Mouse (Mus musculus) adrenal gland, postnatal 25 days (tissue): ENCODE measurements around the gene Pear1. TPM values are rescaled to one million over a fixed set of nuclear protein-coding genes. Genes with fewer than 3 reads are reported as not detected.
A peak's percentile ranks its signal among the peaks of the same experiment; 100 is the strongest.
"Not testable (repeated sequence)": the region's sequence is repeated elsewhere in the genome, so short reads cannot be mapped to it uniquely, and the experiment has no call there.

Experiments used
- DNase-seq: peaks from one replicate; pipeline ENCODE4 v3.0.0; 2021; ENCODE audit warnings: mixed read lengths
- long read RNA-seq: library from polyadenylated mRNA; stranded (forward); transcript quantifications from one replicate; pipeline ENCODE4 v2.0.0, GENCODE M21; 2021
- total RNA-seq: library from RNA; stranded (reverse); gene quantifications from 2 replicates; pipeline ENCODE4 v1.2.3, GENCODE M21; 2021

Gene Pear1
- total RNA-seq = 20.7 and 23.0 TPM in 2 replicates
- long read RNA-seq = 0 reads

DNA sequence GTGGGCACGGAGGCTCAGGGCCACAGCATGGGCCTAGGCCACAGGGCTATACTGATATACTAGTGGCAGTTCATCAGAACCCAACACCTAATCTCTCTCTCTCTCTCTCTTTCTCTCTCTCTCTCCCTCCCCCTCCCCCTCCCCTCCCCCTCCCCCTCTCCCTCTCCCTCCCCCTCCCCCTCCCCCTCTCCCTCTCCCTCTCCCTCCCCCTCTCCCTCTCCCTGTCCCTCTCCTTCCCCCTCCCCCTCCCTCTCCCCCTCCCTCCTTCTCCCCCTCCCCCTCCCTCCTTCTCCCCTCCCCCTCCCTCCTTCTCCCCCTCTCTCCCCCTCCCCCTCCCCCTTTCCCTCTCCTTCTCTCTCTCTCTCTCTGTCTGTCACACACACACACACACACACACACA is at the start of gene Pear1:
Gene Pear1 (minus strand): TSS at position 101 of the 400 bp plus-strand sequence.
- DNase-seq = not testable (repeated sequence)

- DNase-seq = not testable (repeated sequence)
These were observed 40.0 kb upstream of the Pear1 start for GRCm38 (mm10) chr3:87864111-87864510.

- DNase-seq = peak; percentile 41
These were observed 35.7 kb upstream of the Pear1 start for GRCm38 (mm10) chr3:87859813-87860212.

GRCm38 (mm10) chr3:87857666-87858065 is 33.6 kb upstream of the Pear1 start:
- DNase-seq = no peak

- DNase-seq = no peak
These were observed 31.8 kb upstream of the Pear1 start for GRCm38 (mm10) chr3:87855936-87856335.

- DNase-seq = peak; percentile 38
These were observed 30.9 kb upstream of the Pear1 start for GRCm38 (mm10) chr3:87854795-87855568.

DNA sequence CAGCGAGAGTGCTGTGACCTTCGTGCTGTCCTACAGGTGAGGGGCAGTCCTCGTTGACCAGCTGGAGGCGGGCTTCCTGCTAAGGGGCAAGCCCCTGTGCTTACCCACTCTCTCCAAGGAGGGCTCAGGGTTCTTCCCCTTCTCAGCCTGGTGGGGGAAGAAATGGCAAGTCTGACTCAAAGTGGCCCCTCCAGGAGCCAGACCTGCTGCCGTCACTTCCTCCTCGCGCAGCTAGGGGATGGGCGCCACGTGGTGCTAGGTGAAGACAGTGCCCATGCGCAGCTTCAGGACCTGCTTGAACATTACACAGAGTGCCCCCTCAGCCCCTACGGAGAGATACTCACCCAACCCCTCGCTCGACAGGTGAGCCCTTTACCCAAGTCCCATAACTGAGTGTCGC is 25.0 kb upstream of the Pear1 start:
- DNase-seq = no peak

DNA sequence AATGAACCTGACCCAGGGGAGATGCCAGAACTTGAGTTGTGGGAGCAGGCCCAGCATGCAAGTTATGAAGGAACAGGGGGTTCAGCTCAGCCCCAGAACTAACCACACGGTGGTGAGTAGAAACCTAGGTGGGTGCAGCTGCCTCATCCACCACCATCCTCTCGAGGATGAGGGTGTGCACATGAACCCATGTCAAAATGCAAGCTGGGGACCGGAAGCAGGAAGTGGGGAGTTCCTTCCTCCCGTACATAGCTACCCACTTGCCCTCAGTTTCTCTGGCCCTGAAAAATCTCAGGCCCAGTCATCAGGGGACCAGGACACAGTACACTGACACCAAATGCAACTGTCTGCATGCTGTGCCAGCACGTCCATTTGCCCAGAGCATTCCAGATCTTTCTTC is 23.6 kb upstream of the Pear1 start:
- DNase-seq = no peak

GRCm38 (mm10) chr3:87846650-87847110 is 22.6 kb upstream of the Pear1 start, which contains the start of gene Sh2d2a:
Gene Sh2d2a, plus strand, starts transcription at chr3:87846755.
- no peak for DNase-seq

- no peak for DNase-seq
These were observed 22.1 kb upstream of the Pear1 start for GRCm38 (mm10) chr3:87846186-87846585.

DNA sequence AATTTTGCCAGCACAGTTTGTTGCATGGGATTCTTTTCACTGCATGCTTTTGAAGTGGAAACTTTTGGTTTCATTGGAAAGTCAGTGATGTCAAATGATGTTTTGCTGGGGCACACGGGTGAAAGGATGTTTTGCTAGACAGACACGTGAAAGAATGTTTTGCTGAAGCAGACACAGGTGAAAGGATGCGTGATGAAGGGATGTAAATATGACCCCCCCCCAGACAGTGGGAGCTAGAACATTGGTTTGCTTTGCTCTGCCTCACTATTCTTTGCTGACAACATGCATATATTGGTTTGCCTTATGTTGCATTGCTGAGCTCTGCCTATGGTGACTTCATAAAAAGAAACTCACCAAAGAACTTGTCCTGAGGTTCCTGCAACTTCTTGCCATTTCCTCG is 20.9 kb upstream of the Pear1 start:
- no peak for DNase-seq

DNA sequence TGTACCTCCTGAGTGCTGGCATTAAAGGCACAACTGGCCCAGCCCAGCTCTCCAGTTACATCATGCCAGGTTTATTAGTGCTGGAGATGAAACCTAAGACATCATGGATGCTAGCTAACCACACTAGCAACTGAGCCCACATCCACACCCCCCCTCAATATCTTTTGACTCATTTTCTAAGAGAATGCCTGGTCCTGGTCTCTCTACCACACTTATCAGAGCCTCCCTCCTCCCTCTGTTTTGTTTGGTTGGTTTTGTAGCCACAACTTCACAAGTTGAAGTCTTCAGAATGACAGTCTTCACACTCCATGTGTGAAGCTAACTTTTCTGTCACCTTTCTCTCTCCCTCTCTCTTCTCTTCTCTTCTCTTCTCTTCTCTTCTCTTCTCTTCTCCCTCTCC is 16.8 kb upstream of the Pear1 start:
- DNase-seq = no peak

GRCm38 (mm10) chr3:87838622-87839021 is 14.5 kb upstream of the Pear1 start:
- peak; percentile 74 for DNase-seq

- no peak for DNase-seq
These were observed 9.4 kb upstream of the Pear1 start for GRCm38 (mm10) chr3:87833482-87833881.

GRCm38 (mm10) chr3:87832109-87832859 is 8.2 kb upstream of the Pear1 start:
- no peak for DNase-seq

GRCm38 (mm10) chr3:87829025-87829424 is 4.9 kb upstream of the Pear1 start:
- no peak for DNase-seq

DNA sequence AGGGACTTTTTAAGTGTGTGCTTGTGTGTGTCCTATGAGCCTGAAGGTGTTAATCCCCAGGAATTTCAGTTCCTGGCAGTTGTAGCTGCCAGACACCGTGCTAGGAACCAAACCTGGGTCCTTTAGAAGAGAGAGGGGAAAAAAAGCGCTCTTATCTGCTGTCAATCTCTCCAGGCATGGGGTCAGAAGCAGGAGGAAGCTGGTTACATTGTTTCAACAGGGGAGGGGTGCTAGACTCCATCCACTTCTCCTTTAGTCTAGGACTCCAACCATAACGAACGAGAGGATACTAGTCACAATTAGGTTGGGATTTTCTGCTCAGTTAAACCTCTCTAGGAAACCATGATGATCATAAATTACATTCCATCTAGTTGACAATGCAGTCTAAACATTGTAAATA is 4.3 kb upstream of the Pear1 start:
- DNase-seq = no peak

DNA sequence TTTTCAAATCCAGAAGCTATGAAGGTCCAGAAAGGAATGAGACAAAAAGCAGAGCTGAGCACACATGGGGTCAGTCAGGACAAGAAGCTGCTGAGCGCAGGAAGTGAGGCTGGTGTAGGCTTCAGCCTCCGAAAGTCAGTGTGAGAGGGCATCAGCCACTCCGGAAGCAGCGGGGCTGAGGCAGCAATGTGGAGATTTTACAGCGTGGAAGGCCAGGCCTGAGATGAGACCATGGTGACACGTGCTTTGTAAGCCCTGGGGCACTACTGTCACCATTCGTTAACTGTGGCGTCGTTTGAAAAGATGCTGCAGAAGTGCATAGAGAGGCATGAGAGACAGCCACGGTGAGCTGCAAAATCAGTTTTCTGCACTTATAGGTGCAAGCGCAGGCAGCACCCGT is 5.9 kb downstream of the Pear1 start:
- no peak for DNase-seq

- peak; percentile 61 for DNase-seq
These were observed 7.4 kb downstream of the Pear1 start for GRCm38 (mm10) chr3:87816646-87817093.

GRCm38 (mm10) chr3:87816166-87816565 is 7.9 kb downstream of the Pear1 start:
- DNase-seq = no peak

- DNase-seq = no peak
These were observed 11.2 kb downstream of the Pear1 start for GRCm38 (mm10) chr3:87812873-87813272.

DNA sequence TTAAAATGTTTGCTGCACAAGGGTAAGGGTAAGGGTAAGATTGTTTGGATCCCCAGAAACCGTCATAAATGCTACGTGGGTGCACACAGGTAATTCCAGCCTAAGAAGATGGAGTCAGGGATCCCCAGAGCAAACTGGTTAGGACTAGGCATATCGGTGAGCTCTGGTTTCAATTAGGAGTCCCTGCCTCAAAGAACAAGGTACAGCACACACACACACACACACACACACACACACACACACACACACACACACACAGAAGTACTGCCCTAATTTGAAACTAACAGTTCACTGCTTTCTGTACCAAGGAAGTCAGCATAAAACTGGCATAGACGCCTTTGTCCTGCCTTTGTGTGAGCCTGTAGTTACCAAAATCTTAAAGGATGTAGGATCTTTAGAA is 11.7 kb downstream of the Pear1 start:
- DNase-seq = no peak

DNA sequence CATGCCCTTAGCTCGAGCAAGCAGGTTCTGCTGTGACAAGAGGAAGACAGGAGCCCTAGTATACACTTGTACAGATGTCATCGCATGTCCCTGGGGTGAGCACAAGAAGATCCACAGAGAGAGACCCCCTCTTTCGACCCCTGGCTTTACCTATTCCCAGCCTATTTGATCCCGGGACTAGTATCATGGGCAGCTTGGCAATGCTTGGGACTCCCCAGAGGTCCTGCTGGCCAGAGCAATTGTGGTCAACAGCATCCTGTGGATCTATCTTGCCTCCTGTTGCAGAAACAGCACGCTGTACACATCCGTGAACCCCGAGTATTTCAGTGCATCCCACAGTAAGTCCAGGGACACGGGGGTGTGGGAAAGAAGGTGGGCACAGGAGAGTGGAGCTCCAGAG is 12.8 kb downstream of the Pear1 start:
- DNase-seq = no peak
